Mouse (Mus musculus) embryonic facial prominence, embryonic 12.5 days (tissue): ENCODE results near the gene Pelp1. TPM values are rescaled to one million over a fixed set of nuclear protein-coding genes. Genes with fewer than 3 reads are reported as not detected.
"Not testable (repeated sequence)": the region's sequence is repeated elsewhere in the genome, so short reads cannot be mapped to it uniquely, and the experiment has no call there.

Experiments
- ATAC-seq: fragments of 200-750 bp; cut with Nextera tagmentation; 2 replicates; pipeline ENCODE4 v1.8.0; 2017; ENCODE audit not compliant: insufficient number of reproducible peaks, insufficient read depth, low FRiP score, low TSS enrichment
- H3K27ac ChIP-seq: fragments of 300-500 bp; sonication (generic); 2 replicates; pipeline ENCODE4 v1.5.1; 2016; ENCODE audit warnings: mild to moderate bottlenecking
- H3K27me3 ChIP-seq: fragments of 300-500 bp; sonication (generic); 2 replicates; pipeline ENCODE4 v1.6.1; 2016; ENCODE audit warnings: mild to moderate bottlenecking, moderate library complexity
- H3K36me3 ChIP-seq: fragments of 300-500 bp; sonication (generic); 2 replicates; pipeline ENCODE4 v1.6.1; 2016; ENCODE audit warnings: mild to moderate bottlenecking
- H3K4me1 ChIP-seq: fragments of 300-500 bp; sonication (generic); 2 replicates; pipeline ENCODE4 v1.6.1; 2016
- H3K4me2 ChIP-seq: fragments of 300-500 bp; sonication (generic); replicated peaks from 2 replicates; pipeline ENCODE4 v1.6.1; 2016; ENCODE audit warnings: mild to moderate bottlenecking, moderate library complexity
- H3K4me3 ChIP-seq: fragments of 300-500 bp; sonication (generic); 2 replicates; pipeline ENCODE4 v1.5.1; 2016; ENCODE audit warnings: mild to moderate bottlenecking
- H3K9ac ChIP-seq: fragments of 300-500 bp; sonication (generic); 2 replicates; pipeline ENCODE4 v1.6.1; 2016; ENCODE audit warnings: mild to moderate bottlenecking, moderate library complexity
- H3K9me3 ChIP-seq: fragments of 300-500 bp; sonication (generic); 2 replicates; pipeline ENCODE4 v1.6.1; 2016; ENCODE audit warnings: mild to moderate bottlenecking, moderate library complexity
- WGBS: fragments of 180-500 bp; shearing (Covaris S2); methylation state at CpG from one replicate; pipeline ENCODE4 v1.1.7; 2016; 5-methylcytosine and 5-hydroxymethylcytosine counted together
- microRNA-seq: library from miRNA; unstranded; fragments of <30 nt; microRNA quantifications from one replicate; pipeline ENCODE4, GENCODE M21; 2017
- polyA plus RNA-seq: library from polyadenylated mRNA; unstranded; fragments of >200 nt; fragmentation: Nextera tagmentation; extraction: Ambion mirVana; gene quantifications from 2 replicates; pipeline ENCODE4 v1.2.1, GENCODE M21; 2016

The Pelp1 gene
- polyA plus RNA-seq, 1 experiment from 2014 or later: 46.4 TPM

- Histone ChIP-seq H3K36me3 (no peaks in the 10 kb centered on the region), H3K4me3 (no peak overlapping the region), H3K9ac (no peak overlapping the region), H3K4me2 (no peak overlapping the region), H3K27me3 (no peaks in the 10 kb centered on the region), H3K9me3 (no peaks in the 10 kb centered on the region), H3K27ac (no peak overlapping the region), H3K4me1 (no peaks in the 10 kb centered on the region)
- ATAC-seq: no peak
- WGBS: 71% methylated on average over 7 of the region's 7 CpGs
Measured at GRCm38 (mm10) chr11:70372849-70373557, 36.8 kb downstream of the Pelp1 start.

DNA sequence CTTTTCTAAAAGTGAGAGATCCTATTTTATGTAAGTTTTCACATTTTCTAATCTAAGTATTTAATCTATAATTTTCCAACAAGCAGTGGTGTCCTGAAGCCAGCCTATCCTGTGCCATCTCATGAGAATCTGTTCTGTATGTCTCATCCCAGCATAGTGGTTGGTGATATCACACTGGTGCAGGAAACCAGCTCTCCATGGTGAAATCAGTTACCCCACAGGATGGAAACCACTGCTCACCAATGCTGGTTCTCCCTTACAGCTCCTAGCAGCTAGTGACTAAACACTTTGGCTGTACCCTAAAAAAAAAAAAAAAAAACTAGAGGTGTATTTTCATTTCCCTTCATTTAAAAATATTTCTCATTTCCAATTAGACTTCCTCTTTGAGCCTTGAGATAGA lies 37.4 kb downstream of the Pelp1 start:
- Histone ChIP-seq H3K4me3 (no peak overlapping the region), H3K4me1 (no peaks in the 10 kb centered on the region), H3K4me2 (no peak overlapping the region), H3K27ac (no peak overlapping the region), H3K9me3 (no peaks in the 10 kb centered on the region), H3K27me3 (no peaks in the 10 kb centered on the region), H3K9ac (no peak overlapping the region), H3K36me3 (no peaks in the 10 kb centered on the region)
- no peak for ATAC-seq

GRCm38 (mm10) chr11:70368626-70369025 lies 41.2 kb downstream of the Pelp1 start:
- WGBS: 75% methylated on average over 2 of the region's 2 CpGs
- not testable (repeated sequence) for H3K27me3 ChIP-seq, ATAC-seq, H3K4me1 ChIP-seq, H3K36me3 ChIP-seq, H3K9me3 ChIP-seq, H3K27ac ChIP-seq, H3K4me2 ChIP-seq, H3K9ac ChIP-seq, H3K4me3 ChIP-seq

DNA sequence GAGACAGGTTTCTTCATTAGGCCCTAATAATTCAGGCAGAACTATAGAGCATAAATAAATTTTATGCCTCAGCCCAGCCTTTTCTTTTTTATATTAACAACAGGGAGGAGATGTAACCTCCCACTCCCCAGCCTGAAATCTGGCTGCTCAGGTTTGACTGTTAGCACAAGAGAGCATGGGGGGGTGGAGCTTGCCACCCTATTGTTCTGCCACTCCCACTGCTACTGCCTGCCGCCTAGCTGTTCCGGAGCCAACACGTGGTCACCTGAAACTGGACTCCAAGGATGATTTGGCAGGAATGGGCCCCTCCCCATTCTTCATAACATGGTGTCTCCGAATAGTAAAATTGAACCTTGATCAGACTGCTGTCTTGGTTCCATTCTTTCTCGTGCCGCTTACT lies 42.1 kb downstream of the Pelp1 start:
- not testable (repeated sequence) for H3K4me3 ChIP-seq, H3K36me3 ChIP-seq, H3K4me1 ChIP-seq, H3K9ac ChIP-seq, H3K4me2 ChIP-seq, H3K27ac ChIP-seq, ATAC-seq, H3K27me3 ChIP-seq, H3K9me3 ChIP-seq
- WGBS: 79% methylated on average over 6 of the region's 6 CpGs

DNA sequence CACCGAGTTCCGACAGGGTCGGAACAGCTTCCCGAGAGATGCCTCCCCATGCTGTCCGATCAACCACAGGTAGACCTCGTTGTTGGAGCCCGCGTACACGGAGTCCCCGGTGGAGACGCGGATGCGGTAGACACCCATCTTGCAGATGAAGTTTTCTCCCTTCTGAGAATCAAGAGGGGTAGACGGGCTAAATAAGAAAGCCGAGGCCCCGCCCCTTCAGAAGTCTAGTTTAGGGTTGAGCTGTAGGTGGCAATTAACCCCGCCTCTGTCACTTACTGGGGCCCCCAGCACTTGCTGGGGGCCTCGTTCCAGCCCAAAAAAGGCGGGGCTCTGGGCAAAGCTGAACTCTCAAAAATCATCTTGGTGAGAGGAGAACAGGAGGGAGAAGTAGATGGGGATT lies 58.0 kb downstream of the Pelp1 start, which contains the start of gene Alox15:
TSS of gene Alox15 (minus strand) at position 164 of the 400 bp plus-strand sequence.
- peak within 1 kb of the TSS; percentile 59 for H3K4me2 ChIP-seq
- H3K36me3 ChIP-seq: no peaks in the 10 kb centered on the region
- H3K4me1 ChIP-seq: peaks cover 13% of the 10 kb centered on the region
- H3K9me3 ChIP-seq: no peaks in the 10 kb centered on the region
- under 1% methylated on average over 19 of the region's 19 CpGs for WGBS
- ATAC-seq: no peak
- peak within 1 kb of the TSS; percentile 33 for H3K4me3 ChIP-seq
- H3K27ac ChIP-seq: no peak within 1 kb of the TSS
- H3K27me3 ChIP-seq: peaks cover 48% of the 10 kb centered on the region
- peak within 1 kb of the TSS; percentile 3; the same call in 1 of the 2 replicates for H3K9ac ChIP-seq

- no peaks in the 10 kb centered on the region for H3K9me3 ChIP-seq
- WGBS: 90% methylated on average over 9 of the region's 9 CpGs
- no peak overlapping the region for H3K4me3 ChIP-seq
- peaks cover 13% of the 10 kb centered on the region for H3K4me1 ChIP-seq
- H3K4me2 ChIP-seq: no peak overlapping the region
- H3K27me3 ChIP-seq: peaks cover 50% of the 10 kb centered on the region
- no peak for ATAC-seq
- no peak overlapping the region for H3K9ac ChIP-seq
- H3K36me3 ChIP-seq: no peaks in the 10 kb centered on the region
- H3K27ac ChIP-seq: no peak overlapping the region
Measured at GRCm38 (mm10) chr11:70348630-70349029, 61.2 kb downstream of the Pelp1 start.

GRCm38 (mm10) chr11:70347861-70348260 lies 62.0 kb downstream of the Pelp1 start:
- ATAC-seq: no peak
- Histone ChIP-seq H3K9ac (no peak overlapping the region), H3K9me3 (no peaks in the 10 kb centered on the region), H3K4me1 (peaks cover 13% of the 10 kb centered on the region), H3K27me3 (peaks cover 43% of the 10 kb centered on the region), H3K4me3 (no peak overlapping the region), H3K27ac (no peak overlapping the region), H3K4me2 (no peak overlapping the region), H3K36me3 (no peaks in the 10 kb centered on the region)
- 80% methylated on average over 10 of the region's 10 CpGs for WGBS

- Histone ChIP-seq H3K9me3 (no peaks in the 10 kb centered on the region), H3K4me2 (no peak overlapping the region), H3K4me3 (no peak overlapping the region), H3K4me1 (no peaks in the 10 kb centered on the region), H3K36me3 (no peaks in the 10 kb centered on the region), H3K27me3 (peaks cover 20% of the 10 kb centered on the region), H3K9ac (no peak overlapping the region), H3K27ac (no peak overlapping the region)
- 91% methylated on average over 8 of the region's 8 CpGs for WGBS
- ATAC-seq: no peak
Measured at GRCm38 (mm10) chr11:70345546-70345945, 64.3 kb downstream of the Pelp1 start.

DNA sequence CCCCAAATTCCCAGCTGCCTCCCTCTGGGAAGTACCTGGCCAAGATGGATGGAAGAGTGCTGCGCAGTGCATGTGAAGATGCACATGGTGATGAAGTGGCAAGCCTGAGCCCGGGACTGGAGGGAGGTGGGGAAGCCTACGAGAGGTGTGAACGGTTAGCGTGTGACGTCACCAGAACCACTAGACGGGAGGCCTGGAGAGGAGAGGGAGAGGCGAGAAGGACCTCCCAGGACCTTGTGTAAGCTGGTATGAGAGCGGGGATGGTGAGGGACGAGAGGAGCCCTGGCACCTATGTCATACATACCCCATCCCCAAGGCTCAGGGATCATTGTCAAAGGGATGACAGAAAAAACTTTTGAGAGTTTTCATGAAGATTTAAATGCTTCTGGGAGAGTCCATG lies 64.8 kb downstream of the Pelp1 start:
- Histone ChIP-seq H3K4me1 (no peaks in the 10 kb centered on the region), H3K9me3 (no peaks in the 10 kb centered on the region), H3K36me3 (no peaks in the 10 kb centered on the region), H3K4me2 (no peak overlapping the region), H3K4me3 (no peak overlapping the region), H3K27ac (no peak overlapping the region), H3K27me3 (peaks cover 15% of the 10 kb centered on the region), H3K9ac (no peak overlapping the region)
- 86% methylated on average over 10 of the region's 10 CpGs for WGBS
- ATAC-seq: no peak

Small RNA genes within 50 kb of the gene (microRNA-seq; reads per million reads assigned to microRNA genes)
- not detected for gene Mir7115

Other genes starting within 250 kb of the Pelp1 start
- 1.5 and 2.0 TPM in 2 replicates for gene Slc16a11, start 197.3 kb downstream of the Pelp1 start, polyA plus RNA-seq
- gene Slc16a13, start 189.0 kb downstream of the Pelp1 start, polyA plus RNA-seq: 12.8 and 13.3 TPM in 2 replicates
- 10.7 and 10.8 TPM in 2 replicates for gene Bcl6b, start 180.2 kb downstream of the Pelp1 start, polyA plus RNA-seq
- 193 and 202 TPM in 2 replicates for gene 0610010K14Rik, start 172.1 kb downstream of the Pelp1 start, polyA plus RNA-seq
- 9.9 and 13.2 TPM in 2 replicates for gene Gm21988, start 170.2 kb downstream of the Pelp1 start, polyA plus RNA-seq
- gene Rnasek, start 170.2 kb downstream of the Pelp1 start, polyA plus RNA-seq: 136 and 148 TPM in 2 replicates
- gene Alox12, start 154.7 kb downstream of the Pelp1 start, polyA plus RNA-seq: 2.9 and 4.0 TPM in 2 replicates
- gene Alox12e, start 87.4 kb downstream of the Pelp1 start, polyA plus RNA-seq: not detected in 2 replicates
- 0.29 TPM in 2 replicates for gene Alox15, start 58.0 kb downstream of the Pelp1 start, polyA plus RNA-seq
- 21.7 and 23.7 TPM in 2 replicates for gene Arrb2, start 22.6 kb upstream of the Pelp1 start, polyA plus RNA-seq
- gene Med11, start 41.9 kb upstream of the Pelp1 start, polyA plus RNA-seq: 41.4 and 44.5 TPM in 2 replicates
- 0.27 and 0.46 TPM in 2 replicates for gene Zmynd15, start 49.4 kb upstream of the Pelp1 start, polyA plus RNA-seq
- 1.4 and 2.2 TPM in 2 replicates for gene Cxcl16, start 50.0 kb upstream of the Pelp1 start, polyA plus RNA-seq
- 0.32 TPM in 1 of 2 replicates, not detected in the other for gene Tm4sf5, start 95.2 kb upstream of the Pelp1 start, polyA plus RNA-seq
- 0.26 and 0.48 TPM in 2 replicates for gene Vmo1, start 104.6 kb upstream of the Pelp1 start, polyA plus RNA-seq
- gene Gltpd2, start 109.2 kb upstream of the Pelp1 start, polyA plus RNA-seq: 0.50 and 0.77 TPM in 2 replicates
- 784 and 848 TPM in 2 replicates for gene Psmb6, start 115.3 kb upstream of the Pelp1 start, polyA plus RNA-seq
- gene Gm40193, start 122.9 kb upstream of the Pelp1 start, polyA plus RNA-seq: not detected in 2 replicates
- 4.4 and 6.7 TPM in 2 replicates for gene Pld2, start 130.0 kb upstream of the Pelp1 start, polyA plus RNA-seq
- gene Mink1, start 152.8 kb upstream of the Pelp1 start, polyA plus RNA-seq: 16.7 and 17.5 TPM in 2 replicates
- gene 4930544D05Rik, start 205.8 kb upstream of the Pelp1 start, polyA plus RNA-seq: not detected in 2 replicates
- gene Chrne, start 209.2 kb upstream of the Pelp1 start, polyA plus RNA-seq: not detected in 2 replicates
- 0.15 and 0.27 TPM in 2 replicates for gene Gp1ba, start 229.1 kb upstream of the Pelp1 start, polyA plus RNA-seq
- 96.5 and 104 TPM in 2 replicates for gene Rnf167, start 237.2 kb upstream of the Pelp1 start, polyA plus RNA-seq
- gene Slc25a11, start 237.4 kb upstream of the Pelp1 start, polyA plus RNA-seq: 159 and 160 TPM in 2 replicates
- gene Pfn1, start 244.6 kb upstream of the Pelp1 start, polyA plus RNA-seq: 1,467 and 1,498 TPM in 2 replicates
- gene Eno3, start 247.2 kb upstream of the Pelp1 start, polyA plus RNA-seq: 20.1 and 27.9 TPM in 2 replicates